Mouse (Mus musculus): ENCODE data around the gene Fuz.

The Fuz gene

GRCm38 (mm10) chr7:44895593-44896434 lies at the start of gene Fuz:
TSS of gene Fuz (plus strand) at chr7:44896079.
- DNase-seq, result peak; percentile 93 to 95

DNA sequence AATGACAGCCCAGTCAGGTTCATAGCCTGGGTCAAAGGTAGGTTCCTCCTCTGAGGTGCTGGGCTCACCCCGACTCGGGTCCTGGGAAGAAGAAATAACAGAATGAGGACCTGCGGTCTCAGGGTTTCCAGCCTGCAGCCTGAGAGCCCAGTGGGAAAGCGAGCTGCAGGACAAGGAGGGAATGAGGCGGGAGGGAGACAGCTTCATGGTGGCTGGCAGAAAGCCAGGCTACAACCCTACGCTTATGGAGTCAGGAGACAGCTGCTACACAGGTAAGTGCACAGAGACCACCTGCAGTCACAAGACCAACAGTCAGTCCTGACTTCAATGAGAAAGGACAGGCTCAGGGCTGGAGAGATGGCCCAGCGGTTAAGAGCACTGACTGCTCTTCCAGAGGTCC lies 49.1 kb upstream of the Fuz start:
- DNase-seq, result peak in 1 of 2 experiments; percentile 42

DNA sequence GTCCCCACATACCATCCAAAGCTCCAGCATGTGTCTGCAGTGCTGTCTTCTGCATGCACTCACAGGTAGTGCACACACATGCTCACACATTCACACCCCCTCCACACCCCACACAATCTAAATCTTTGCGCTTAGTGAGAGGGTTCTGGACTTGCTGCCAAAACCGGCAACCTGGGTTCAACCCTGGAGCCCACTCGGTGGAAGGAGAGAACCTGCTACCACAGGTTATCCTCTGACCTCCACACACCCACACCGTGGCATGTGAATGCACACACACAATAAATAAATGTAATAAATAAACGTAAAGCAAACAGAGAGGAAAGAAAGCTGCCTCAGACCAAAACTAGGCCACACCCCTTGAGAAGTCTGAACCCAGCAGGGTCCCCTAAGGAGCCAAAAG lies 48.1 kb upstream of the Fuz start:
- no peak for DNase-seq

- peak; percentile 98 to 99 for DNase-seq
Measured at GRCm38 (mm10) chr7:44848561-44849415, 47.1 kb upstream of the Fuz start, which contains the start of the genes Akt1s1 and Tbc1d17. TSS of gene Akt1s1 (plus strand) at chr7:44848991. TSS of gene Tbc1d17 (minus strand) at chr7:44849079.

DNA sequence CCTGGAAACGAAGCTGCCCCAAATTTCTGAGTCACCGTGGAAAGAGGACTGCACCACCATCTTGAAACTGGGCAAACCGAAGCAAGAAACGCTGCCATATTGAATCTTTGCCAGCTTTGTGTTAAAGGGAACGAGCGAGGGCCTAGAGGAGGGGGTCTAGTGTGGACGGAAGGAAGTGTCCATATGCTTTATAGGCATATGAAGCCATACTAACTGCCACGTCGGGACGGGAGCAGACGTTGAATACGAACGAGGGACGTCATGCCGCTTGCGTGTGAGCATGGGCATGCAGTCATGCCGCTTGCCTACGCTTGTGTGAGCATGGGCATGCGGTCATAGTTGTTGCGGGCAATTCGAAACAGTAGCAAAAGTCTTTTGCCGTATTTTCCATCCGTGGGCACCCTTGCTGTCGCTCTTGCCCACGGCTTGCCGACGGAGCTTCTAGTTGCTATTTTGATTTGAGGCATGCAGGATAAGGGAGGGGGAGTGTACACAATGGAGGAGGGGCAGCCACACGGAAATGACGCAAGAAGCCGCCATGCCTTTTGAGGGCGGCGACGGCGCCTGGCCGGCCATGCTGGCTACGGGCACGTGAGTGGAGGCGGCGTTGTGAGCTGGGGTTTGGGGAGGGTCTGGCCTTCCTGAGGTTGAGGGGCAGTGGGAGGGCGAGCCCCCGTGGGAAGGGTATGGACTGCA lies 46.3 kb upstream of the Fuz start:
- DNase-seq, result peak; percentile 93 to 96

DNA sequence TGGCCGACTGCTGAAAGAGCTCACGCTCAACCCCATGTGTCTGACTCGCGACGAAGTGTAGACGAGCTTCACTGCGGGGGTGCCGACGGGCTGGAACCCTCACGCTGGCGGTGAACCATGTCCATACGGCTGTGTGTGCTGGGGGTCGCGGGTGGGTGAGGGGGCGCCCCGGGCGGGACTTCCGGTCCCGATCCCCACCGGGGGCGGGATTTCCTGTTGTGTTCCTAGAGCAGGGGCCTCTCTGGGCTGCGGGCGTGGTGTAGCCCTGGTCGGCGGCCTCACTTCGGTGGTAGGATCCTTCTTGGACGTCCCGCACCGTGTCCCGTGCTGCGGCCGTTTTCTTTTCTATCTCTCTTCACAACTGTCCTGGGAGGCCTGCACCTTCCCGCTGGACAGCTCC lies 45.7 kb upstream of the Fuz start:
- DNase-seq, result peak; percentile 86 to 92

- DNase-seq, result no peak
Measured at GRCm38 (mm10) chr7:44850789-44851624, 44.9 kb upstream of the Fuz start.

DNA sequence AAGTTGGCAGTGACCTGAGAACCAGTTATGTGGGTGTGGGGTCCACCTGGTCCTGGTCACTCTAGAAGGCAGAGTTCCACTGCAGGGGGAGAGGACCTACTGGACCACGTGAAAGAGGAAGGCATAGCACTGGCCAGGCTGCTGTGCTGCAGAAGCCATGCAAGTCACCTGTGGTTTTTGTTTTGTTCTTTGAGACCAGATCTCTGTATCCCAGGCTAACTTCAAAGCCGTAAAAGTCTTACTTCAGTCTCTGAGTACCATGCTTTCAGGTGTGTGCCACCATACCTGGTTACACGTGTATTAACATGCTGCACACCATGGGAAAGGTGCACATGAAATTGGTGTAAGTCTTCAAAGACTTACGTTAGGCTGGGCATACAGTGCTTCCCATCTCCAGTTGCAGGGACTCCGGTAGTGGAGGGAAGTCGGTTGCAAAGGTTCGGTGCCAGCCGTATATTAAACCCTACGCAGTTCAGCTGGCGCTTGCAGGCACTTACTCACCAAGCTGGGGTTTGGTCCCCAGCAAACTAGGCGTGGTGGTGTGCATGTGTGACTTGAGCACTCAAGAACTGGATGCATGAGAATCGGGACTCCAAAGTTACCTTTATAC lies 44.1 kb upstream of the Fuz start:
- no peak for DNase-seq

DNA sequence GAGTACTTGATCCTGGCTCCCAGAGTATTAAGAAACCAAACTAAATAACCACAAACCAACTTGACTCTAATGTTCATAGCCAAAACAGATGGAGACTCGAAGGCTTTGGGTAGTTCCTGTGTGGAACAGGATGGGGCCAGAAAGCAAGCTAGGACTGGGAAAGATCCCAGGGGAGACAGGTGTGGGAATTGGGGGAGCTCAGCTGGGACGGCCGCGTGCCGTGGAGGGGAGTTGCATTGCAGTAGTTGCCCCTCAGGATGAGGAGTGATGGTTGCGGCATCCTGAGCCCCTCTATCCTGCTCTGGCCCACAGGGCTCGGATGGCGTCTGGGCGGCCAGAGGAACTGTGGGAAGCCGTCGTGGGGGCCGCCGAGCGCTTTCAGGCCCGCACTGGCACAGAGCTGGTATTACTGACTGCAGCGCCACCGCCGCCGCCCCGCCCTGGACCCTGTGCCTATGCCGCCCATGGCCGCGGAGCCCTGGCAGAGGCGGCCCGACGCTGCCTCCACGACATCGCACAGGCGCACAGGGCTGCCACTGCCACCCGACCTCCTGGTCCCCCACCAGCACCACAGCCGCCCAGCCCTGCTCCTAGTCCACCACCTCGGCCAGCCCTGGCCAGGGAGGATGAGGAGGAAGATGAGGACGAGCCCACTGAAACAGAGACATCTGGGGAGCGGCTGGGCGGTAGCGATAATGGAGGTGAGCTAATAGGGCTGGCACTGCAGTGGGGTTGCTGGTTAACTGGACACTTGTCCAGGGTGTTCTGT lies 43.4 kb upstream of the Fuz start:
- DNase-seq, result no peak

DNA sequence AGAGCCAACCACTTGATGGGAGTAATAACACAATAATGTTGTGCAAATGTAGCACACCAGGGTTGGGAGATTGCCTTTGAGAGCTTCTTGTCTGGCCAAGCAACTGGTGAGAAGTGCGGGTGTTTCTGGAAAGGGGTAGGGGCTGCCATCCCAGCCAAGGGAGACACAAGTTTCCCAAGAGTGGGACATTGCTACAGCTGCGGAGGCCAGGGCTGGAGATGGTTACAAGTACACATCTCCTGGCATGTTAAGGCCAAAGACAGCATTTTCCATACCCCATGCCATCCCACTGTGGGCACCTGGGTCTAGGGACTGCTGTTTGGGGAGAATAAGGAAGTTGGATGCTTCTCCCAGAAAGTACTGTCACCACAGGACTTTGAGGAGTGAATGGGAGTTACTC lies 42.8 kb upstream of the Fuz start:
- DNase-seq, result no peak

DNA sequence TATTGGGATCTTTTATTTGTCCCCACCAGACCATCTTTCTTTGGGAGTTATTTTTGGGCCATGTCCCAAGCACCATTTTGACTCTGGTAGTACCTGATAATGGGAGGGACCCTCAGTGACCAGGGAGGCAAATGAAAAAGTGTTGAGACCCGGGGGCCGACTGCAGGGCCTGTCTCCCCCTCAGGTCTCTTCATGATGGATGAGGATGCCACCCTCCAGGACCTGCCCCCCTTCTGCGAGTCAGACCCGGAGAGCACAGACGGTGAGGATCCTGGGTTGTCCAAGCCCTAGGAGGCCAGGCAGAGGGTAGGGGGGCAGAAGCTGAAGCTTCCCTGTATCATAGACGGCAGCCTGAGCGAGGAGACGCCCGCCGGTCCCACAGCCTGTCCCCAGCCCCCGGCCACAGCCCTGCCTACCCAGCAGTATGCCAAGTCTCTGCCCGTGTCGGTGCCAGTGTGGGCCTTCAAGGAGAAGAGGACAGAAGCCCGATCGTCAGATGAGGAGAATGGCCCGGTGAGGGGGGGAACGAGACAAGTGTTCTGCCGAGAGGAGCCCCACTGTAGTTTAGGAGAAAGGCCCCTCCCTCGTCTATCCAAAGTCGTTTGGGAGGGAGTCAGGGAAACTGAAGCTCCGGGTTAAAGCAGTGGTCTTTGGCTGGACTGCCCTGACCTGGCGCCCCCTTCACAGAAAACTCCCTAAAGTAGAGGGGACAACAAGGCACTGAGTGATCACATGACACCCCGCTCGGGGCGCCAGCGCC lies 42.1 kb upstream of the Fuz start:
- DNase-seq, result peak in 1 of 2 experiments; percentile 63

DNA sequence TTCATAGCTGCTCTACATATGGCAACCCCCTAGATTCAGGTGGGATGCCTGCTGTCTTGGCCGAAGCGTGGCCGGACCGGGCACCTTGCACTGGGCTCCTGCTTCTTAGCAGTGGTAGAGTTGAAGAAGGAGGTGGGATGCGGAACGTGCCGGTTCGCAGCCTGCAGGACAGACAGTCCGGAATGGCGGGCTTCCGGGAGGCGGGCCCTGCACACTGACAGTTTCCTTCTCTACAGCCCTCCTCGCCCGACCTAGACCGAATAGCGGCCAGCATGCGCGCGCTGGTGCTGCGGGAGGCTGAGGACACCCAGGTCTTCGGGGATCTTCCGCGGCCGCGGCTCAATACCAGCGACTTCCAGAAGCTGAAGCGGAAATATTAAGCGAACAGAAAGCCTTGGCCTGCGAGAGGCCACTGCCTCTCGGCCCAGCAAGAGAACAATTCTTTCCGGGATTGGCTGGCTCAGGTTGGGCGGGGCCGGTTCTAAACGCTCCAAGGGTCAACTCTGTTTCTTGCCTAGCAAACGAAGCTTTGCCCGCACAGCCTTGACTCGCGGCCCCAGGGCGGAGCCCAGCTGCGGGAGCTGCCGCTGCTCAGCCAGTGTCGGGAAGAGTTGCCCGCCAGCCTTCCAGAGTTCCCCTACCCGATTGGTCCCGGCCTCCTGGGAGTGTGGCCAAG lies 41.4 kb upstream of the Fuz start:
- DNase-seq, result peak; percentile 92 to 98

- peak in 1 of 2 experiments; percentile 57 for DNase-seq
Measured at GRCm38 (mm10) chr7:44855036-44855435, 40.8 kb upstream of the Fuz start.

GRCm38 (mm10) chr7:44856265-44856916 lies 39.5 kb upstream of the Fuz start:
- DNase-seq, result no peak

- peak; percentile 86 to 90 for DNase-seq
Measured at GRCm38 (mm10) chr7:44857042-44857552, 38.8 kb upstream of the Fuz start, which contains the start of gene Pnkp. TSS of gene Pnkp (plus strand) at chr7:44857139.

DNA sequence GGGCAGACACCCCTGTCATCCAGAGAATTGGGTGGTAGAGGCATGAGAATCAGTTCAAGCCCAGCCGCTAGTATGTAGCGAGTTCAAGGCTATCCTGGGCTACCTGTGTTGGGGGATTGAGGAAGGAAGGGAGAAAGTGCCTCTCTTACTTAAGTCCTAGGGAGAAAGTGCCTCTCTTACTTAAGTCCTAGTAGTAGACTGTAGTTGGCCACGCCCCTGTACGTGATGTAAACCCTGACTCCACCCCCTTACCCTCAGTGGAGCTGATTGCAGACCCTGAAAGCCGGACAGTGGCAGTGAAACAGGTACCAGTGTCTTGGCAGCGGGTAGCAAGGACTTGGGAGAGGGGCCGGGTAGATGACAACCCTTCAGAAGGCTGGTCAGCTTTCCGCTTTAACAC lies 38.0 kb upstream of the Fuz start:
- DNase-seq, result peak; percentile 56 to 61

DNA sequence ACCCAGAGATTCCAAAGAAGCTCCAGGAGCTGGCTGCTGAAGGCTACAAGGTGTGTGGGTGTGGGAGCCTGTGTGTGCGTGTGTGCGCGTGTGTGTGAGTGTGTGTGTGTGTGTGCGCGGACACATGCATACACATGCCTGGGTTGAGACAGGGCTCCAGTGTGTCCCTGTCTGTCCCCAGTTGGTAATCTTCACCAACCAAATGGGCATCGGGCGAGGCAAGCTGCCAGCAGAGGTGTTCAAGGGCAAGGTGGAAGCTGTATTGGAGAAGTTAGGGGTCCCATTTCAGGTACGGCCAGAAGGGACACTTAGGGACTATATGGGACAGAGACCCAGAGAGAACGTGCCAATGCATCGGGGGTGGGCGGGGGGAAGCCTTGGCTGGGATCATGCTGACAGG lies 36.0 kb upstream of the Fuz start:
- DNase-seq, result no peak

Measured in kidney, postnatal 25 days (tissue).